Mouse (Mus musculus): ENCODE results near the gene Ntsr1. TPM values are rescaled to one million over a fixed set of nuclear protein-coding genes. Genes with fewer than 3 reads are reported as not detected.

Gene Ntsr1
- polyA plus RNA-seq, 1 experiment from 2014 or later: 0.08 TPM

- WGBS: 52% methylated on average over 6 of the region's 6 CpGs
- Histone ChIP-seq H3K4me1 (replicated peaks) (no peaks in the 10 kb centered on the region), H3K36me3 (no peaks in the 10 kb centered on the region), H3K9me3 (no peaks in the 10 kb centered on the region), H3K27me3 (peaks cover 3% of the 10 kb centered on the region; the same call in 1 of the 2 replicates), H3K4me2 (no peak overlapping the region), H3K4me3 (replicated peaks) (no peak overlapping the region), H3K9ac (replicated peaks) (no peak overlapping the region), H3K27ac (no peak overlapping the region)
- no peak for ATAC-seq (ENCODE audit: insufficient number of reproducible peaks, insufficient read depth, low FRiP score, low TSS enrichment, low read depth)
These were observed 63.5 kb downstream of the Ntsr1 start for GRCm38 (mm10) chr2:180563296-180563695.

- H3K9ac ChIP-seq (replicated peaks): no peak overlapping the region
- H3K27ac ChIP-seq: no peak overlapping the region
- H3K4me2 ChIP-seq: no peak overlapping the region
- H3K9me3 ChIP-seq: no peaks in the 10 kb centered on the region
- no peak overlapping the region for H3K4me3 ChIP-seq (replicated peaks)
- H3K27me3 ChIP-seq: peaks cover 3% of the 10 kb centered on the region; the same call in 1 of the 2 replicates
- H3K36me3 ChIP-seq: no peaks in the 10 kb centered on the region
- H3K4me1 ChIP-seq (replicated peaks): peaks cover 3% of the 10 kb centered on the region
- WGBS: 27% methylated on average over 5 of the region's 5 CpGs
- no peak for ATAC-seq (ENCODE audit: insufficient number of reproducible peaks, insufficient read depth, low FRiP score, low TSS enrichment, low read depth)
These were observed 64.1 kb downstream of the Ntsr1 start for GRCm38 (mm10) chr2:180563841-180564240.

DNA sequence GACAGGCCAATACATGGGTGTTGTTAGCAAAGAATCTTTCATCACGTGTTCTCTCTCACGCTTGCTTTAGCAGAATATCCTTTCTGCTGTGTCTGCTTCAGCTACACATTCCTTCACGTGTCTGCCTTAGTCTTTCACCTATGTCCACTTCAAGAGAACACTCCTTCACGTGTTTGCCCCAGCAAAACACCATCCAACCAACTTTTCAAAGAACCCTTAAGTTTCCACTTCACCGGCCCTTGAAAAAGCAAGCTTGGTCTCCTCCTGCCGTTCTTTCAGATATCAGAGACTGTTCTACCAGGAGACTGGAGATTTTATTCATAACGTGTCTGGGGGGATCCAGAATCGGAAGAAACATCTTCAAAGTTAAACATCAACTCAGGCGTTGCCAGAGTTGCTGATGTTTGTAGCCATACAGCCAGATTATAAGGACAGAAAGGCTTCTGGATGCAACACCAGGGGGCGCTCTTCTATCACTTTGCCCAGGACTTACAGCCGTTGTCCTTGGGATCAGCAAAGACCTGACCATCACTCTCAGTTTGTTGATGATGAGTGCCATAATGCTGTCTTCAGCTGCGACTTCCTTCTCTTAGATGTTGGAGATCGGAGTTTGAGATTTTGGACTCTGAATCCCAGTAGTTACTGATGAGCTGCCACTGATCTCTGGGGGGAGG is 66.6 kb downstream of the Ntsr1 start:
- H3K27ac ChIP-seq: no peak overlapping the region
- H3K4me3 ChIP-seq (replicated peaks): no peak overlapping the region
- no peaks in the 10 kb centered on the region for H3K9me3 ChIP-seq
- no peak overlapping the region for H3K9ac ChIP-seq (replicated peaks)
- no peaks in the 10 kb centered on the region for H3K36me3 ChIP-seq
- H3K4me1 ChIP-seq (replicated peaks): peaks cover 13% of the 10 kb centered on the region
- ATAC-seq (ENCODE audit: insufficient number of reproducible peaks, insufficient read depth, low FRiP score, low TSS enrichment, low read depth): no peak
- H3K27me3 ChIP-seq: peaks cover 8% of the 10 kb centered on the region; the same call in 1 of the 2 replicates
- 39% methylated on average over 13 of the region's 13 CpGs for WGBS
- no peak overlapping the region for H3K4me2 ChIP-seq

- Histone ChIP-seq H3K4me3 (replicated peaks) (no peak overlapping the region), H3K4me1 (replicated peaks) (peaks cover 13% of the 10 kb centered on the region), H3K27ac (peak overlapping the region; percentile 37; the same call in 1 of the 2 replicates), H3K9me3 (no peaks in the 10 kb centered on the region), H3K36me3 (no peaks in the 10 kb centered on the region), H3K27me3 (peaks cover 6% of the 10 kb centered on the region; the same call in 1 of the 2 replicates), H3K4me2 (no peak overlapping the region), H3K9ac (replicated peaks) (no peak overlapping the region)
- 30% methylated on average over 3 of the region's 3 CpGs for WGBS
- ATAC-seq (ENCODE audit: insufficient number of reproducible peaks, insufficient read depth, low FRiP score, low TSS enrichment, low read depth): no peak; the same call in 1 of the 2 replicates
These were observed 69.4 kb downstream of the Ntsr1 start for GRCm38 (mm10) chr2:180569028-180569643.

DNA sequence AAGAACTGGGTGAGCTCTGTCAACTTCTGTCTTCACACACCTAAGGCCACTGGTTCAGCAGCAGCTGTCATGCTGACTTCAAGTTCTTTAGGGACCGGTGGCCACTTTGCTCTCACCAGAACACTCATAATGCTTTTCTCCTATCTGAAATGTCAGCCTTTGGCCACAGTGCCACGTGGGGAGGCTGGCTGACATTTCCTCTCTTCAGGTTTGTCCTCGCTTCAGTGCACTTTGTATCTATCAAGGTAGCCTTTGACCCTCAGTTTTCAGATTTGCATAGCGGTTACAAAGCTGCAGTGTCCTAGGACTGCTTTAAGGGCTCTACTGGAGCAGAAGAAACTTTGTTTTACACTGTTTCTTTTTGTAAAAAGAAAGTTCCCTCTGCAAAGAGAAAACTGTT is 76.7 kb downstream of the Ntsr1 start:
- no peak for ATAC-seq (ENCODE audit: insufficient number of reproducible peaks, insufficient read depth, low FRiP score, low TSS enrichment, low read depth)
- no peak overlapping the region for H3K27ac ChIP-seq
- 69% methylated on average over 4 of the region's 4 CpGs for WGBS
- no peaks in the 10 kb centered on the region for H3K9me3 ChIP-seq
- no peaks in the 10 kb centered on the region; the same call in 1 of the 2 replicates for H3K27me3 ChIP-seq
- no peaks in the 10 kb centered on the region for H3K36me3 ChIP-seq
- peaks cover 9% of the 10 kb centered on the region; the same call in 1 of the 2 replicates for H3K4me1 ChIP-seq (replicated peaks)
- no peak overlapping the region for H3K4me3 ChIP-seq (replicated peaks)
- no peak overlapping the region for H3K4me2 ChIP-seq
- no peak overlapping the region for H3K9ac ChIP-seq (replicated peaks)

- H3K4me2 ChIP-seq: no peak overlapping the region
- H3K27ac ChIP-seq: no peak overlapping the region
- 6% methylated on average over 3 of the region's 3 CpGs for WGBS
- no peak overlapping the region for H3K9ac ChIP-seq (replicated peaks)
- peaks cover 17% of the 10 kb centered on the region for H3K4me1 ChIP-seq (replicated peaks)
- no peaks in the 10 kb centered on the region for H3K9me3 ChIP-seq
- H3K36me3 ChIP-seq: no peaks in the 10 kb centered on the region
- no peak for ATAC-seq (ENCODE audit: insufficient number of reproducible peaks, insufficient read depth, low FRiP score, low TSS enrichment, low read depth)
- H3K27me3 ChIP-seq: no peaks in the 10 kb centered on the region; the same call in 1 of the 2 replicates
- H3K4me3 ChIP-seq (replicated peaks): no peak overlapping the region
These were observed 78.9 kb downstream of the Ntsr1 start for GRCm38 (mm10) chr2:180578686-180579085.

GRCm38 (mm10) chr2:180581002-180581401 is 81.2 kb downstream of the Ntsr1 start, which contains the start of gene Mrgbp:
TSS of gene Mrgbp (plus strand) at chr2:180581304.
- Histone ChIP-seq H3K27me3 (no peaks in the 10 kb centered on the region; the same call in 1 of the 2 replicates), H3K9ac (replicated peaks) (no peak within 1 kb of the TSS), H3K4me2 (no peak within 1 kb of the TSS), H3K9me3 (no peaks in the 10 kb centered on the region), H3K4me1 (replicated peaks) (peaks cover 13% of the 10 kb centered on the region), H3K36me3 (peaks cover 18% of the 10 kb centered on the region), H3K4me3 (replicated peaks) (no peak within 1 kb of the TSS), H3K27ac (no peak within 1 kb of the TSS)
- ATAC-seq (ENCODE audit: insufficient number of reproducible peaks, insufficient read depth, low FRiP score, low TSS enrichment, low read depth): no peak
- 81% methylated on average over 3 of the region's 3 CpGs for WGBS

DNA sequence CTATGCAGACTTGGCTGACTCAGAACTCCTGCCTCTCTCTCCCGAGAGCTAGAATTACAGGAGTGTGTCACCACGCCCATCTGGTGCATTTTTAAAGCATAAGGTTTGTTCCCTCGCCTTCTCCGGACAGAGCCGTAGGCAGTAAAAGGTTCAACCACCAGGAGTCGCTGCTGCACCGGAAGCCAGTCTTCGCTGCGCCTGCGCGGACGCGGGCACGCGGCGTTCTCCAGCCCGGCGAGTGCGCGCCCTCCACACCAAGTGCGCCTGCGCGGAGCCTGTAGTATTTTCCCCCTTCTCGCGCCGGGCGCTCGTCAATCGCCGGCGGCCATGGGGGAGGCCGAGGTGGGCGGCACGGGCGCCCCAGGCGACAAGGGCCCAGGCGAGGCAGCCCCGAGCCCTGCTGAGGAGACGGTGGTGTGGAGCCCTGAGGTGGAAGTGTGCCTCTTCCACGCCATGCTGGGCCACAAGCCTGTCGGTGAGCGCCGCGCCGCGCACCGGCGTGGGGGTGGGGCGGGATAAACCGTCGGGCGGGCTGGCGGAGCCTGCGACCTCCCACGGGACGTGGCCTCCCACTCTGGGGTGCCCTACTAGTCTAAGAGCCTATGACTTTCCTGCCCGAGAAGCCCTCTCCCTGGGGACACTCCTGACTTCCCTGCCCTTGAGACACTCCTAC is 82.8 kb downstream of the Ntsr1 start:
- Histone ChIP-seq H3K4me3 (replicated peaks) (peak overlapping the region; percentile 86), H3K9me3 (no peaks in the 10 kb centered on the region), H3K27me3 (no peaks in the 10 kb centered on the region), H3K4me2 (peak overlapping the region; percentile 92), H3K4me1 (replicated peaks) (peaks cover 13% of the 10 kb centered on the region), H3K36me3 (peaks cover 27% of the 10 kb centered on the region), H3K27ac (peak overlapping the region; percentile 76), H3K9ac (replicated peaks) (peak overlapping the region; percentile 92)
- WGBS: under 1% methylated on average over 57 of the region's 57 CpGs
- peak; percentile 80 for ATAC-seq (ENCODE audit: insufficient number of reproducible peaks, insufficient read depth, low FRiP score, low TSS enrichment, low read depth)

DNA sequence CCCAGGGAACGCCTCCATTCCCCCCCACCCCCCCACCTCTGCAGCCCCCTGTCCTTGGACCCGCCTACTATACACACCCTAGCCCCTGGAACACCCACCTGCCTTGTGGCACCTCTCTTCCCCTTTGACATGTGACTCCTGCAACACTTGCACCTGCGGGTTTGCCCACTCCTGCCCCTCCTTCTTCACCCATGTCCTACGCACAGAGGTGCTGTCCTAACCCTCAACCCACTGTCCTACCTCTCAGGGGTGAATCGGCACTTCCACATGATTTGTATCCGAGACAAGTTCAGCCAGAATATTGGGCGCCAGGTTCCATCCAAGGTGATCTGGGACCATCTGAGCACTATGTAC is 83.4 kb downstream of the Ntsr1 start:
- Histone ChIP-seq H3K4me3 (replicated peaks) (peak overlapping the region; percentile 86), H3K36me3 (peaks cover 27% of the 10 kb centered on the region), H3K9me3 (no peaks in the 10 kb centered on the region), H3K27me3 (no peaks in the 10 kb centered on the region), H3K4me1 (replicated peaks) (peaks cover 13% of the 10 kb centered on the region), H3K27ac (peak overlapping the region; percentile 76; the same call in 1 of the 2 replicates), H3K4me2 (peak overlapping the region; percentile 92), H3K9ac (replicated peaks) (peak overlapping the region; percentile 92)
- WGBS: 28% methylated on average over 7 of the region's 7 CpGs
- no peak; the same call in 1 of the 2 replicates for ATAC-seq (ENCODE audit: insufficient number of reproducible peaks, insufficient read depth, low FRiP score, low TSS enrichment, low read depth)

GRCm38 (mm10) chr2:180588736-180589122 is 89.0 kb downstream of the Ntsr1 start:
- H3K4me2 ChIP-seq: peak overlapping the region; percentile 81
- WGBS: 48% methylated on average over 6 of the region's 6 CpGs
- H3K27me3 ChIP-seq: no peaks in the 10 kb centered on the region
- peak overlapping the region; percentile 86 for H3K27ac ChIP-seq
- H3K9me3 ChIP-seq: no peaks in the 10 kb centered on the region
- H3K36me3 ChIP-seq: peaks cover 57% of the 10 kb centered on the region
- ATAC-seq (ENCODE audit: insufficient number of reproducible peaks, insufficient read depth, low FRiP score, low TSS enrichment, low read depth): peak; percentile 3; the same call in 1 of the 2 replicates
- peak overlapping the region; percentile 86 for H3K9ac ChIP-seq (replicated peaks)
- peaks cover 16% of the 10 kb centered on the region for H3K4me1 ChIP-seq (replicated peaks)
- H3K4me3 ChIP-seq (replicated peaks): peak overlapping the region; percentile 90
